Mouse (Mus musculus): ENCODE data around the gene Tescl. TPM values are rescaled to one million over a fixed set of nuclear protein-coding genes. Genes with fewer than 3 reads are reported as not detected.

Gene Tescl
- polyA plus RNA-seq, 1 experiment from 2014 or later, result 0.23 TPM

DNA sequence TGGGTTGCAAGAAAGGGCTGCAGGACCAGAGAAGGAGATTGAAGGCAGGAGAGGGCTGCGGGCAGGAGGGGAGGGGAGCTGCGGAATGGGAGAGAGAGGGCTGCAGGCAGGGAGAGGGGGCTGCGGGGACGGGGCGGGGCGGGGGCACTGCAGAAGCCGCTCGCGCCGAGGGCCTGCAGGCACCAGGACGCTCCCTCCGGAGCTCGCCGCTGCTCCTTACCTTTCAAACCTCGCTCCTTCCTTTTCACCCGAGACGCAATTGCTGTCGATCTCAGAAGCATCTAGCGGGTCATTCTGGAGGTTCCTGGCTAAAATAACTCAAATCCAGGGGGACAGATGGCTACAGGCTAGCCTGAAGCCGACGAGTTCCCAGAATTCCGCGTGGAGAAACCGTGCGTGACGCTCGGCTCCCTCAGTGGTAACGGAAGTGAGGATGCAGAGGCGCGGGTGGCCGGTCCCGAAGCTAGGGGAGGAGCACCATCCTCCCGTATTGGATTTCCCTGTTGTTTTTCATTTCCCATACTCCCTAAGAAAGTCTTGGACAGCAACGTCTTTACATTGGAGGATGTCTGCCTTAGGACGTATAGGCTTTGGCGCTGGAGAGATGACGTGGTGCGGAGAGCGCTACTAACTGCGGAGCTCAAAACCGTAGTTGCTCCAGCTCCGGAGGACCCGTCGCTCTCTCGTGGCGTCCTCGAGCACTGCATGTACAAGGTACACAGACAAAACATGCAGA, 34.6 kb downstream of the Tescl start:
- WGBS, result under 1% methylated on average over 46 of the region's 47 CpGs
- peaks cover 5% of the 10 kb centered on the region; the same call in 1 of the 2 replicates for H3K36me3 ChIP-seq (ENCODE audit: control insufficient read depth, insufficient read depth, low read length)
- H3K4me1 ChIP-seq (replicated peaks; ENCODE audit: control insufficient read depth, insufficient read depth, low read length), result peaks cover 2% of the 10 kb centered on the region; the same call in 1 of the 2 replicates
- no peaks in the 10 kb centered on the region for H3K27me3 ChIP-seq (ENCODE audit: control insufficient read depth, insufficient read depth, low read length)
- H3K4me2 ChIP-seq (ENCODE audit: low read depth, low read length, severe bottlenecking), result peak overlapping the region; percentile 86
- H3K4me3 ChIP-seq (ENCODE audit: low read depth, low read length), result peak overlapping the region; percentile 67
- H3K9me3 ChIP-seq (ENCODE audit: control insufficient read depth, low read length), result no peaks in the 10 kb centered on the region
- ATAC-seq (replicated peaks; ENCODE audit: low FRiP score) (peak; percentile 88), DNase-seq (ENCODE audit: low spot score) (peak; percentile 89)
- peak overlapping the region; percentile 92 for H3K27ac ChIP-seq (ENCODE audit: low read depth, low read length)
- H3K9ac ChIP-seq (ENCODE audit: low read length), result peak overlapping the region; percentile 84

- peak overlapping the region; percentile 84 for H3K9ac ChIP-seq (ENCODE audit: low read length)
- H3K36me3 ChIP-seq (ENCODE audit: control insufficient read depth, insufficient read depth, low read length), result peaks cover 5% of the 10 kb centered on the region; the same call in 1 of the 2 replicates
- H3K27ac ChIP-seq (ENCODE audit: low read depth, low read length), result peak overlapping the region; percentile 92
- WGBS, result 2% methylated on average over 12 of the region's 12 CpGs
- H3K4me1 ChIP-seq (replicated peaks; ENCODE audit: control insufficient read depth, insufficient read depth, low read length), result peaks cover 2% of the 10 kb centered on the region; the same call in 1 of the 2 replicates
- peak overlapping the region; percentile 67 for H3K4me3 ChIP-seq (ENCODE audit: low read depth, low read length)
- no peaks in the 10 kb centered on the region for H3K27me3 ChIP-seq (ENCODE audit: control insufficient read depth, insufficient read depth, low read length)
- ATAC-seq (replicated peaks; ENCODE audit: low FRiP score) (peak; percentile 35), DNase-seq (ENCODE audit: low spot score) (peak; percentile 72)
- H3K9me3 ChIP-seq (ENCODE audit: control insufficient read depth, low read length), result no peaks in the 10 kb centered on the region
- H3K4me2 ChIP-seq (ENCODE audit: low read depth, low read length, severe bottlenecking), result peak overlapping the region; percentile 86
Measured at GRCm38 (mm10) chr7:24298635-24298972, 35.1 kb downstream of the Tescl start.

- peak overlapping the region; percentile 86; the same call in 1 of the 2 replicates for H3K4me2 ChIP-seq (ENCODE audit: low read depth, low read length, severe bottlenecking)
- H3K4me3 ChIP-seq (ENCODE audit: low read depth, low read length), result no peak overlapping the region; the same call in 1 of the 2 replicates
- DNase-seq (ENCODE audit: low spot score), result no peak
- no peak overlapping the region; the same call in 1 of the 2 replicates for H3K9ac ChIP-seq (ENCODE audit: low read length)
- peaks cover 2% of the 10 kb centered on the region; the same call in 1 of the 2 replicates for H3K4me1 ChIP-seq (replicated peaks; ENCODE audit: control insufficient read depth, insufficient read depth, low read length)
- H3K36me3 ChIP-seq (ENCODE audit: control insufficient read depth, insufficient read depth, low read length), result peaks cover 6% of the 10 kb centered on the region; the same call in 1 of the 2 replicates
- WGBS, result 92% methylated on average over 15 of the region's 15 CpGs
- no peak overlapping the region for H3K27ac ChIP-seq (ENCODE audit: low read depth, low read length)
- no peaks in the 10 kb centered on the region for H3K27me3 ChIP-seq (ENCODE audit: control insufficient read depth, insufficient read depth, low read length)
- no peaks in the 10 kb centered on the region for H3K9me3 ChIP-seq (ENCODE audit: control insufficient read depth, low read length)
- no peak for ATAC-seq (replicated peaks; ENCODE audit: low FRiP score)
Measured at GRCm38 (mm10) chr7:24297361-24298095, 36.2 kb downstream of the Tescl start.

DNA sequence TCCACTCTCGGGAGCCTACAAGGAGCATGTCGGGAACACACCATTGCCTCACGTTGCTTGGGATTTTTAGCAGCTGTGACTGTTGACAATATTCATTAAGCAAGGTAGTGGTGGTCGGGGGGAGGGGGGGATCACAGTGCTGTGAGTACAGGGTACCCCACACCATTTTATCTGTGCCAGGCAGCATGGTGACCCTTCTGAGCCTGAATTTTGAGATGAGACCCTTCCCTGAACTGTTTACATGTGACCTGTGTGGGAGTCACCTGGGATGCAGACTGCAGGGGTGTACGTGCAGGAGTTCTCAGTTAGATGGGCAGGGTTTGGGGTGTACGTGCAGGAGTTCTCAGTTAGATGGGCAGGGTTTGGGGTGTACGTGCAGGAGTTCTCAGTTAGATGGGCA, 37.4 kb downstream of the Tescl start:
- Histone ChIP-seq H3K9ac (ENCODE audit: low read length) (no peak overlapping the region), H3K4me1 (replicated peaks; ENCODE audit: control insufficient read depth, insufficient read depth, low read length) (peaks cover 2% of the 10 kb centered on the region; the same call in 1 of the 2 replicates), H3K27ac (ENCODE audit: low read depth, low read length) (no peak overlapping the region), H3K4me2 (ENCODE audit: low read depth, low read length, severe bottlenecking) (no peak overlapping the region), H3K4me3 (ENCODE audit: low read depth, low read length) (no peak overlapping the region), H3K9me3 (ENCODE audit: control insufficient read depth, low read length) (no peaks in the 10 kb centered on the region), H3K27me3 (ENCODE audit: control insufficient read depth, insufficient read depth, low read length) (no peaks in the 10 kb centered on the region), H3K36me3 (ENCODE audit: control insufficient read depth, insufficient read depth, low read length) (peaks cover 18% of the 10 kb centered on the region)
- DNase-seq (ENCODE audit: low spot score) (no peak), ATAC-seq (replicated peaks; ENCODE audit: low FRiP score) (no peak)
- 92% methylated on average over 7 of the region's 7 CpGs for WGBS

DNA sequence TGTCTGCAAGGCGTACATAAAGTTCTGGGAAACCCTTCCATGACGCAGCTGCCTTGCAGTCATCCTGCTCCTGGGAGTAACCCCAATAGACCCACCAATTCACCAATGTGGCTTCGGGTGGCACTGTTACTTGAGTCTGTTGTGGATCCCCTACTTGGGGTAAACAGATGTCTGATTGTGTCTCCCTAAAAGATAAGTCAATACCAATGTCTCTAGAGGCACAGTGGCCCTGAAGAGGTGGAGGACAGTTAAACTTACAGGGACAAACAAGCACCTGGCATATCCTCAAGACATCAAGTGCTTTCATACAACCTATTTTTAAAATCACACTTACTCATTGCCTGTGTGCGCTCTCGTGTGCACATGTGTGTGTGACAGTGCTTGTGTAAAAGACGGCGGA, 38.4 kb downstream of the Tescl start:
- no peaks in the 10 kb centered on the region for H3K4me1 ChIP-seq (replicated peaks; ENCODE audit: control insufficient read depth, insufficient read depth, low read length)
- ATAC-seq (replicated peaks; ENCODE audit: low FRiP score) (no peak), DNase-seq (ENCODE audit: low spot score) (no peak)
- no peak overlapping the region for H3K9ac ChIP-seq (ENCODE audit: low read length)
- no peaks in the 10 kb centered on the region for H3K9me3 ChIP-seq (ENCODE audit: control insufficient read depth, low read length)
- H3K36me3 ChIP-seq (ENCODE audit: control insufficient read depth, insufficient read depth, low read length), result peaks cover 28% of the 10 kb centered on the region
- 98% methylated on average over 7 of the region's 7 CpGs for WGBS
- H3K4me3 ChIP-seq (ENCODE audit: low read depth, low read length), result no peak overlapping the region
- H3K27ac ChIP-seq (ENCODE audit: low read depth, low read length), result no peak overlapping the region
- H3K27me3 ChIP-seq (ENCODE audit: control insufficient read depth, insufficient read depth, low read length), result no peaks in the 10 kb centered on the region
- no peak overlapping the region for H3K4me2 ChIP-seq (ENCODE audit: low read depth, low read length, severe bottlenecking)

DNA sequence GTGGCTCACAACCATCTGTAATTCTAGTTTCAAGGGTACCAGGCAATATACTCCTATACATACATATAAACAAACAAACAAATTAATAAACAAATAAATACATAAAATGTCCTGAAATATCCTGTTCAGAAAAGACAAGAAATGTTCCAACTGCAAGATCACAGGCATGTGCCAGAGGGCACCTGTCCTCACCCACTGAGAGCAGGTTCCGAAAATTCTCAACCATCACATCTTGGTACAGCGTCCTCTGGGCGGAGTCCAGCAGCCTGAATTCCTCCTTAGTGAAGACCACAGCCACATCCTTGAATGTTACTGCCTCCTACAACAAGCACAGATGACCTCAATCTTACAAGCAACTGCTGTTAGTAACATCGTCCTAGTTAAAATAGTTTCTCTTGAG, 39.0 kb downstream of the Tescl start:
- H3K27ac ChIP-seq (ENCODE audit: low read depth, low read length), result no peak overlapping the region
- no peaks in the 10 kb centered on the region for H3K9me3 ChIP-seq (ENCODE audit: control insufficient read depth, low read length)
- no peak overlapping the region for H3K9ac ChIP-seq (ENCODE audit: low read length)
- H3K4me3 ChIP-seq (ENCODE audit: low read depth, low read length), result no peak overlapping the region
- 91% methylated on average over 4 of the region's 4 CpGs for WGBS
- H3K27me3 ChIP-seq (ENCODE audit: control insufficient read depth, insufficient read depth, low read length), result no peaks in the 10 kb centered on the region
- ATAC-seq (replicated peaks; ENCODE audit: low FRiP score), result no peak
- no peak for DNase-seq (ENCODE audit: low spot score)
- no peaks in the 10 kb centered on the region for H3K4me1 ChIP-seq (replicated peaks; ENCODE audit: control insufficient read depth, insufficient read depth, low read length)
- peaks cover 28% of the 10 kb centered on the region for H3K36me3 ChIP-seq (ENCODE audit: control insufficient read depth, insufficient read depth, low read length)
- no peak overlapping the region for H3K4me2 ChIP-seq (ENCODE audit: low read depth, low read length, severe bottlenecking)

DNA sequence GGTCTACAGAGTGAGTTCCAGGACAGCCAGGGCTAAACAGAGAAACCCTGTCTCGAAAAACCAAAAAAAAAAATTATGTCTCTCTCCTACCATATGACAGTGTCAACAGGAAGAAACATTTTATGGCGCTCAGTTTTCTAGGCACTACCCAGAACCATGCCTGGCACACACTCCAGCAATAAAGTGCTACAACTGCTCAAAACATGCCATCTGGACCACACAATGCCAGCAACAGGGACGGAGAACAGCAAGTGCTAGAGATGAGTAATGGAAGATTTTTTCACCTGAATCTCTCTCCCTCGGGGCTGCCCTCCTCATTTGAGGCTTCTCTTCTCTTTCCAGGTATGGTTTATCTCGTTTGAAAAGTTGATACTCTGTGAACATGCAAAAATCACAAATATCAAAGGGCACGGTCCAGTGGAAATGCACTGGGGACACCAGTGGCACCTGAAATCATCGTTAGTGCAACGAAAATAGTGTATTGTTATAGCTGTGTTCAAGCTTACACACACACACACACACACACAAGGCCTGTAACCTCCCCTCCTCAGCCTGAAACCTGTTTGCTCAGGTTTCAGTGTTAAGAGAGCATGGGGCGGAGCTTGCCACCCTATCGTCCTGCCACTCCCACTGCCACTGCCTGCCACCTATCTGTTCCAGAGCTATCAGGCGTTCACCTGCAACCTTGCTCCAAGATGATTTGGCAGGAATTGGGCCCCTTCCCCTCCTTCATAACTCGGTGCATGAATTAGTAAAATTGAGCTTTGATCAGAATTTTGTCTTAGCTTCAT, 40.5 kb downstream of the Tescl start:
- WGBS, result 90% methylated on average over 12 of the region's 12 CpGs
- H3K36me3 ChIP-seq (ENCODE audit: control insufficient read depth, insufficient read depth, low read length), result peaks cover 28% of the 10 kb centered on the region
- no peaks in the 10 kb centered on the region for H3K27me3 ChIP-seq (ENCODE audit: control insufficient read depth, insufficient read depth, low read length)
- H3K9me3 ChIP-seq (ENCODE audit: control insufficient read depth, low read length), result no peaks in the 10 kb centered on the region
- no peak overlapping the region for H3K27ac ChIP-seq (ENCODE audit: low read depth, low read length)
- no peak overlapping the region for H3K4me3 ChIP-seq (ENCODE audit: low read depth, low read length)
- no peak overlapping the region for H3K4me2 ChIP-seq (ENCODE audit: low read depth, low read length, severe bottlenecking)
- ATAC-seq (replicated peaks; ENCODE audit: low FRiP score) (no peak), DNase-seq (ENCODE audit: low spot score) (no peak)
- no peak overlapping the region for H3K9ac ChIP-seq (ENCODE audit: low read length)
- no peaks in the 10 kb centered on the region for H3K4me1 ChIP-seq (replicated peaks; ENCODE audit: control insufficient read depth, insufficient read depth, low read length)

DNA sequence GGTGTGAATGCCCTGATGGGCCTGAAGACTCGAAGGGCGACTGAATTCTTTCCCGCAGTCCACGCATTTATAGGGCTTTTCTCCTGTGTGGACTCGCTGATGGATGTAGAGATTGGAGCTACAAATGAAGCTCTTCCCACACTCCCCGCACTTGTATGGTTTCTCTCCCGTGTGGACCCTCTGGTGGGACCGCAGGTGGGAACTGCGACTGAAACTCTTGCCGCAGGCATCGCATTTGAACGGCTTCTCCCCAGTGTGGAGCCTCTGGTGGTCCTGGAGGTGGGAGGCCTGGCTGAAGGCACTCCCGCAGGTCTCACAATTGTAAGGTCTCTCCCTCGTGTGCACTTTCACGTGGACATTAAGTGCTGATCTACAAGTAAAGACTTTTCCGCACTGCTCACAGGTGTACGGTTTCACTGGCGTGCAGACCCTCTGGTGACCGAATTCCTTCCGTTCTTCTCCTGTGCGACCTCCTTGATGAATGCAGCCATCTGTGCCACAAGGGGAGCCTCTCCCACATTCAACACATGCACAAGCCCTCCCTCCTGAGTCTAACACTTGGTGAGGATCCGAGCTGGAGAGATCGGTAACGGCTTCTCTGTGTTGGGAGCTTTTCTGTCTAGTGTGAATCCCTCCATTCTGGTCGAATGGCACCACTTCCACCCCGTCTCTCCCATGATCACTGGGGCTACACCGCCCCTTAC, 42.2 kb downstream of the Tescl start:
- H3K4me3 ChIP-seq (ENCODE audit: low read depth, low read length), result no peak overlapping the region
- H3K9me3 ChIP-seq (ENCODE audit: control insufficient read depth, low read length), result no peaks in the 10 kb centered on the region
- H3K27ac ChIP-seq (ENCODE audit: low read depth, low read length), result no peak overlapping the region
- no peak for ATAC-seq (replicated peaks; ENCODE audit: low FRiP score)
- no peak overlapping the region for H3K4me2 ChIP-seq (ENCODE audit: low read depth, low read length, severe bottlenecking)
- WGBS, result 92% methylated on average over 27 of the region's 27 CpGs
- H3K4me1 ChIP-seq (replicated peaks; ENCODE audit: control insufficient read depth, insufficient read depth, low read length), result no peaks in the 10 kb centered on the region
- no peak for DNase-seq (ENCODE audit: low spot score)
- H3K36me3 ChIP-seq (ENCODE audit: control insufficient read depth, insufficient read depth, low read length), result peaks cover 28% of the 10 kb centered on the region
- no peak overlapping the region for H3K9ac ChIP-seq (ENCODE audit: low read length)
- no peaks in the 10 kb centered on the region for H3K27me3 ChIP-seq (ENCODE audit: control insufficient read depth, insufficient read depth, low read length)

All from forebrain, embryonic 11.5 days (tissue).